Mouse (Mus musculus): ENCODE results near the gene Klf2. TPM values are rescaled to one million over a fixed set of nuclear protein-coding genes. Genes with fewer than 3 reads are reported as not detected.

The Klf2 gene
- polyA plus RNA-seq, 1 experiment from 2014 or later, result 3.7 TPM

GRCm38 (mm10) chr8:72324036-72324706 lies 5.3 kb downstream of the Klf2 start:
- Histone ChIP-seq H3K4me1 (peaks cover 12% of the 10 kb centered on the region), H3K9me3 (no peaks in the 10 kb centered on the region), H3K27ac (replicated peaks) (no peak overlapping the region), H3K36me3 (replicated peaks) (no peaks in the 10 kb centered on the region), H3K27me3 (replicated peaks; ENCODE audit: low read depth, poor library complexity, severe bottlenecking) (peaks cover 54% of the 10 kb centered on the region), H3K4me3 (no peak overlapping the region)
- no peak for DNase-seq (ENCODE audit: low spot score)
- WGBS, result 87% methylated on average over 10 of the region's 10 CpGs

GRCm38 (mm10) chr8:72324708-72325107 lies 5.9 kb downstream of the Klf2 start:
- 73% methylated on average over 2 of the region's 2 CpGs for WGBS
- DNase-seq (ENCODE audit: low spot score), result no peak
- Histone ChIP-seq H3K27ac (replicated peaks) (no peak overlapping the region), H3K9me3 (no peaks in the 10 kb centered on the region), H3K27me3 (replicated peaks; ENCODE audit: low read depth, poor library complexity, severe bottlenecking) (peaks cover 49% of the 10 kb centered on the region), H3K36me3 (replicated peaks) (no peaks in the 10 kb centered on the region), H3K4me1 (peaks cover 7% of the 10 kb centered on the region), H3K4me3 (no peak overlapping the region)

- 0 out of 2 replicates have a peak, but pooled peaks cover 3% of the 10 kb centered on the region for H3K4me1 ChIP-seq
- H3K27ac ChIP-seq (replicated peaks), result no peak overlapping the region
- H3K9me3 ChIP-seq, result no peaks in the 10 kb centered on the region
- peaks cover 6% of the 10 kb centered on the region for H3K27me3 ChIP-seq (replicated peaks; ENCODE audit: low read depth, poor library complexity, severe bottlenecking)
- WGBS, result 85% methylated on average over 3 of the region's 3 CpGs
- DNase-seq (ENCODE audit: low spot score), result no peak
- no peaks in the 10 kb centered on the region for H3K36me3 ChIP-seq (replicated peaks)
- no peak overlapping the region for H3K4me3 ChIP-seq
Observed at GRCm38 (mm10) chr8:72329116-72329515, 10.3 kb downstream of the Klf2 start.

- no peak for DNase-seq (ENCODE audit: low spot score)
- Histone ChIP-seq H3K4me1 (0 out of 2 replicates have a peak, but pooled peaks cover 3% of the 10 kb centered on the region), H3K27me3 (replicated peaks; ENCODE audit: low read depth, poor library complexity, severe bottlenecking) (no peaks in the 10 kb centered on the region), H3K4me3 (no peak overlapping the region), H3K36me3 (replicated peaks) (peaks cover 11% of the 10 kb centered on the region), H3K27ac (replicated peaks) (no peak overlapping the region), H3K9me3 (no peaks in the 10 kb centered on the region)
- 87% methylated on average over 6 of the region's 6 CpGs for WGBS
Observed at GRCm38 (mm10) chr8:72330806-72331516, 12.1 kb downstream of the Klf2 start.

GRCm38 (mm10) chr8:72331631-72332030 lies 12.8 kb downstream of the Klf2 start:
- H3K4me3 ChIP-seq, result no peak overlapping the region
- 0 out of 2 replicates have a peak, but pooled peaks cover 3% of the 10 kb centered on the region for H3K4me1 ChIP-seq
- peaks cover 11% of the 10 kb centered on the region for H3K36me3 ChIP-seq (replicated peaks)
- WGBS, result 88% methylated on average over 4 of the region's 4 CpGs
- H3K27me3 ChIP-seq (replicated peaks; ENCODE audit: low read depth, poor library complexity, severe bottlenecking), result no peaks in the 10 kb centered on the region
- H3K9me3 ChIP-seq, result no peaks in the 10 kb centered on the region
- no peak for DNase-seq (ENCODE audit: low spot score)
- H3K27ac ChIP-seq (replicated peaks), result no peak overlapping the region

GRCm38 (mm10) chr8:72333429-72334143 lies 14.8 kb downstream of the Klf2 start:
- H3K27me3 ChIP-seq (replicated peaks; ENCODE audit: low read depth, poor library complexity, severe bottlenecking), result no peaks in the 10 kb centered on the region
- whole genome bisulfite sequencing, result 40% methylated on average over 3 of the region's 3 CpGs
- DNase-seq (ENCODE audit: low spot score), result no peak
- no peaks in the 10 kb centered on the region for H3K9me3 ChIP-seq
- no peak overlapping the region for H3K27ac ChIP-seq (replicated peaks)
- 0 out of 2 replicates have a peak, but pooled peaks cover 3% of the 10 kb centered on the region for H3K4me1 ChIP-seq
- peaks cover 31% of the 10 kb centered on the region for H3K36me3 ChIP-seq (replicated peaks)
- no peak overlapping the region for H3K4me3 ChIP-seq

GRCm38 (mm10) chr8:72334144-72334641 lies 15.4 kb downstream of the Klf2 start:
- Histone ChIP-seq H3K27me3 (replicated peaks; ENCODE audit: low read depth, poor library complexity, severe bottlenecking) (no peaks in the 10 kb centered on the region), H3K36me3 (replicated peaks) (peaks cover 37% of the 10 kb centered on the region), H3K27ac (replicated peaks) (no peak overlapping the region), H3K4me3 (no peak overlapping the region), H3K4me1 (0 out of 2 replicates have a peak, but pooled peaks cover 3% of the 10 kb centered on the region), H3K9me3 (no peaks in the 10 kb centered on the region)
- 78% methylated on average over 4 of the region's 4 CpGs for WGBS
- DNase-seq (ENCODE audit: low spot score), result no peak

GRCm38 (mm10) chr8:72336273-72336672 lies 17.4 kb downstream of the Klf2 start:
- H3K4me1 ChIP-seq, result 0 out of 2 replicates have a peak, but pooled peaks cover 3% of the 10 kb centered on the region
- no peak overlapping the region for H3K27ac ChIP-seq (replicated peaks)
- no peak for DNase-seq (ENCODE audit: low spot score)
- WGBS, result 80% methylated on average over 2 of the region's 2 CpGs
- H3K4me3 ChIP-seq, result no peak overlapping the region
- no peaks in the 10 kb centered on the region for H3K9me3 ChIP-seq
- no peaks in the 10 kb centered on the region for H3K27me3 ChIP-seq (replicated peaks; ENCODE audit: low read depth, poor library complexity, severe bottlenecking)
- H3K36me3 ChIP-seq (replicated peaks), result peaks cover 57% of the 10 kb centered on the region

GRCm38 (mm10) chr8:72337034-72337433 lies 18.2 kb downstream of the Klf2 start:
- no peak for DNase-seq (ENCODE audit: low spot score)
- 0 out of 2 replicates have a peak, but pooled peaks cover 3% of the 10 kb centered on the region for H3K4me1 ChIP-seq
- no peaks in the 10 kb centered on the region for H3K27me3 ChIP-seq (replicated peaks; ENCODE audit: low read depth, poor library complexity, severe bottlenecking)
- no peaks in the 10 kb centered on the region for H3K9me3 ChIP-seq
- no peak overlapping the region for H3K4me3 ChIP-seq
- H3K27ac ChIP-seq (replicated peaks), result no peak overlapping the region
- H3K36me3 ChIP-seq (replicated peaks), result peaks cover 65% of the 10 kb centered on the region

- Histone ChIP-seq H3K4me1 (no peaks in the 10 kb centered on the region), H3K27ac (replicated peaks) (no peak overlapping the region), H3K36me3 (replicated peaks) (peaks cover 93% of the 10 kb centered on the region), H3K9me3 (no peaks in the 10 kb centered on the region), H3K4me3 (no peak overlapping the region), H3K27me3 (replicated peaks; ENCODE audit: low read depth, poor library complexity, severe bottlenecking) (no peaks in the 10 kb centered on the region)
- no peak for DNase-seq (ENCODE audit: low spot score)
- WGBS, result 88% methylated on average over 5 of the region's 5 CpGs
Observed at GRCm38 (mm10) chr8:72342556-72343300, 23.9 kb downstream of the Klf2 start.

GRCm38 (mm10) chr8:72343725-72344124 lies 24.9 kb downstream of the Klf2 start:
- Histone ChIP-seq H3K36me3 (replicated peaks) (peaks cover 93% of the 10 kb centered on the region), H3K27ac (replicated peaks) (no peak overlapping the region), H3K4me1 (no peaks in the 10 kb centered on the region), H3K9me3 (no peaks in the 10 kb centered on the region), H3K27me3 (replicated peaks; ENCODE audit: low read depth, poor library complexity, severe bottlenecking) (no peaks in the 10 kb centered on the region), H3K4me3 (no peak overlapping the region)
- WGBS, result 77% methylated on average over 4 of the region's 4 CpGs
- DNase-seq (ENCODE audit: low spot score), result no peak

- no peak for DNase-seq (ENCODE audit: low spot score)
- no peak overlapping the region for H3K27ac ChIP-seq (replicated peaks)
- H3K36me3 ChIP-seq (replicated peaks), result peaks cover 70% of the 10 kb centered on the region
- no peaks in the 10 kb centered on the region for H3K4me1 ChIP-seq
- no peak overlapping the region for H3K4me3 ChIP-seq
- H3K27me3 ChIP-seq (replicated peaks; ENCODE audit: low read depth, poor library complexity, severe bottlenecking), result no peaks in the 10 kb centered on the region
- WGBS, result 88% methylated on average over 1 of the region's 1 CpGs
- no peaks in the 10 kb centered on the region for H3K9me3 ChIP-seq
Observed at GRCm38 (mm10) chr8:72347553-72347952, 28.7 kb downstream of the Klf2 start.

All from embryonic facial prominence, embryonic 10.5 days (tissue).